Mouse (Mus musculus): ENCODE results near the gene Gm7347.
"Not testable (repeated sequence)": the region's sequence is repeated elsewhere in the genome, so short reads cannot be mapped to it uniquely, and the experiment has no call there.

Gene Gm7347

GRCm38 (mm10) chr5:26058481-26058880 is at the start of gene Gm7347:
Gene Gm7347 (minus strand): TSS chr5:26058581.
- not testable (repeated sequence) for DNase-seq (ENCODE audit: low spot score in 2 of 2)

DNA sequence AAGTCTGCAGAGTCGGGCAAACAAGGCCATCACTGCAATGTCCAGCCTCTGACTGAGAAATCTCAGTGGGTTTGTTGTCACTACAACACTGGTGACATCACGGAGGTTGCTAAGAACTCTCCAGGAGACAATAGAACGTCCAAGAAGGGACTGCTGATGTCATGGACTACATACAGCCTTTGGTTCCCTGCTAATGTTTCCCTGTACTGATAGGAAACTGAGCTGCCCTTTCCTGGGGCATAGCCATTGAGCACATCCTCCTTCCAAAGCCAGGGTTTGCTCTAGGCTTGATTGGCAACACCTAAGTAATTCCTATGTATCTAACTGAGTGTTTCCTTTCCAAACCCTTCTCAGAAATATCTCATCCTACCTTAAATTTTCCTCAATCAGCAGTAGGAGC is 46.9 kb upstream of the Gm7347 start, which contains the start of gene 5031410I06Rik:
Gene 5031410I06Rik (minus strand): TSS at position 101 of the 400 bp plus-strand sequence.
- DNase-seq (ENCODE audit: low spot score in 2 of 2), result not testable (repeated sequence)

GRCm38 (mm10) chr5:26089191-26089590 is 30.8 kb upstream of the Gm7347 start, which contains the start of gene Gm10471:
Gene Gm10471 (minus strand): TSS chr5:26089291.
- DNase-seq (ENCODE audit: low spot score in 2 of 2), result not testable (repeated sequence)

GRCm38 (mm10) chr5:26079023-26079422 is 20.6 kb upstream of the Gm7347 start:
- not testable (repeated sequence) for DNase-seq (ENCODE audit: low spot score in 2 of 2)

DNA sequence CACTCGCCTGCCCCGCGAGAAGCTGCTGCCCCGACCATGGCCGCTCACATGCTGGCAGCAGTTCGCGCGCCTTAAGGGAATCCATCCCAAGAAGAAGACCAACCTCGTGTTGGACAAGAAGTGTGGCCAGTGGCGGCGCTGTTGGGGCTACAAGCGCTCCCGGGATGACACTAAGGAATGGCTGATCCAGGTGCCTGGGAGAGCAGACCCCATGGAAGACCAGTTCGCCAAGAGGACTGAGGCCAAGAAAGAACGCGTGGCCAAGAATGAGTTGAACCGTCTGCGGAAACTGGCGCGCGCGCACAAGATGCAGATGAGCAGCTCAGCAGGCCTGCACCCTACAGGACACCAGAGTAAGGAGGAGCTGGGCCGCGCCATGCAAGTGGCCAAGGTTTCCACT is 12.3 kb upstream of the Gm7347 start:
- no peak for DNase-seq (ENCODE audit: low spot score in 2 of 2)

- not testable (repeated sequence) for DNase-seq (ENCODE audit: low spot score in 2 of 2)
Observed at GRCm38 (mm10) chr5:26039458-26039857, 18.9 kb downstream of the Gm7347 start, which contains the start of gene Speer4a. Gene Speer4a (minus strand): TSS chr5:26039558.

DNA sequence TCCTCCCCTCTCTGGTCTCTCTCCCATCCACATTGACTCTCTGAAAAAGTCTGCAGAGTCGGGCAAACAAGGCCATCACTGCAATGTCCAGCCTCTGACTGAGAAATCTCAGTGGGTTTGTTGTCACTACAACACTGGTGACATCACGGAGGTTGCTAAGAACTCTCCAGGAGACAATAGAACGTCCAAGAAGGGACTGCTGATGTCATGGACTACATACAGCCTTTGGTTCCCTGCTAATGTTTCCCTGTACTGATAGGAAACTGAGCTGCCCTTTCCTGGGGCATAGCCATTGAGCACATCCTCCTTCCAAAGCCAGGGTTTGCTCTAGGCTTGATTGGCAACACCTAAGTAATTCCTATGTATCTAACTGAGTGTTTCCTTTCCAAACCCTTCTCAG is 35.6 kb downstream of the Gm7347 start, which contains the start of gene Gm5862:
Gene Gm5862 (minus strand): TSS at position 101 of the 400 bp plus-strand sequence.
- not testable (repeated sequence) for DNase-seq (ENCODE audit: low spot score in 2 of 2)

- DNase-seq (ENCODE audit: low spot score in 2 of 2), result not testable (repeated sequence)
Observed at GRCm38 (mm10) chr5:26007697-26008096, 50.7 kb downstream of the Gm7347 start.

DNA sequence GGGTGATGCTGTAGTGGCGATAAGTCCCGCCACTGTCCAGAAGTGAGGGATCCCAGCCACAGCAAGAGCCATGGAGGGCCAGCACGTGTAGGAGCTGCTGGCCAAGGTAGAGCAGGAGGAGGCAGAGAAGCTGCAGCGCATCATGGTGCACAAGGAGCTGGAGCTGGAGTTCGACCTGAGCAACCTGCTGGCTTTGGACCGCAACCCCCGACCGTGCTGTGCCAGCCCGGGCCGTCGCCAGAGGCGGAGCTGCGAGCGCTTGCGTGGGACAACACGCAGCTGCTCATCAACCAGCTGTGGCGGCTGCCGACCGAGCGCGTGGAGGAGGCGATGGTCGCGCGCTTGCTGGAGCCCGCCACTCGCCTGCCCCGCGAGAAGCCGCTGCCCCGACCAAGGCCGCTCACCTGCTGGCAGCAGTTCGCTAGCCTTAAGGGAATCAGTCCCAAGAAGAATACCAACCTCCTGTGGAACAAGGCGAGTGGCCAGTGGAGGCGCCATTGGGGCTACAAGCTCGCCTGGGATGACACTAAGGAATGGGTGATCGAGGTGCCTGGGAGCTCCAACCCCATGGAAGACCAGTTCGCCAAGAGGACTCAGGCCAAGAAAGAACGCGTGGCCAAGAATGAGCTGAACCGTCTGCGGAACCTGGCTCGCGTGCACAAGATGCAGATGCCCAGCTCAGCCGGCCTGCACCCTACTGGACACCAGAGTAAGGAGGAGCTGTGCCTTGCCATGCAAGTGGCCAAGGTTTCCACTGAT is 51.3 kb downstream of the Gm7347 start:
- DNase-seq (ENCODE audit: low spot score in 2 of 2), result peak; percentile 28 to 41

- not testable (repeated sequence) for DNase-seq (ENCODE audit: low spot score in 2 of 2)
Observed at GRCm38 (mm10) chr5:26004698-26005097, 53.7 kb downstream of the Gm7347 start, which contains the start of gene Gm1979. Gene Gm1979 (minus strand): TSS chr5:26004798.

All from right cerebral cortex, postnatal 10 days (tissue).